Mouse (Mus musculus): ENCODE results near the gene Mex3b. TPM values are rescaled to one million over a fixed set of nuclear protein-coding genes. Genes with fewer than 3 reads are reported as not detected.

The Mex3b gene
- total RNA-seq, 2 experiments from 2014 or later: 0.80 to 1.1 TPM

Other genes starting within 250 kb of the Mex3b start
- 1 to 10 TPM; 1.3 to 1.9 TPM for gene Saxo2, start 218.8 kb upstream of the Mex3b start, total RNA-seq (2021)
- 1 to 10 TPM; 6.7 to 7.4 TPM for gene Efl1, start 218.7 kb upstream of the Mex3b start, total RNA-seq (2021)

All from gastrocnemius, postnatal 25 days (tissue).